Mouse (Mus musculus) frontal cortex, adult 2 months (tissue): ENCODE measurements around the gene Ate1. TPM values are rescaled to one million over a fixed set of nuclear protein-coding genes. Genes with fewer than 3 reads are reported as not detected.
"Not testable (repeated sequence)": the region's sequence is repeated elsewhere in the genome, so short reads cannot be mapped to it uniquely, and the experiment has no call there.

Experiments
- DNase-seq, 2 experiments: peaks; one replicate each; pipeline ENCODE4 v3.0.0; 2022; ENCODE audit warnings: low spot score in 1 of 2; ENCODE audit errors: extremely low spot score in 1 of 2
- polyA plus RNA-seq: library from polyadenylated mRNA; depleted of rRNA; stranded (reverse); fragments of >200 nt; gene quantifications from 2 replicates; pipeline ENCODE4 v1.2.3, GENCODE M21; 2012; rRNA removed

The Ate1 gene
- 26.0 and 30.8 TPM in 2 replicates for polyA plus RNA-seq

- peak in 1 of 2 experiments; percentile 23 for DNase-seq
Measured at GRCm38 (mm10) chr7:130520049-130520425, at the start of gene Ate1. Ate1 (minus strand) TSS chr7:130520369.

- DNase-seq, result no peak
Measured at GRCm38 (mm10) chr7:130568783-130569436, 48.7 kb upstream of the Ate1 start.

GRCm38 (mm10) chr7:130564596-130564995, 44.4 kb upstream of the Ate1 start:
- peak in 1 of 2 experiments; percentile 17 for DNase-seq

GRCm38 (mm10) chr7:130563880-130564279, 43.7 kb upstream of the Ate1 start:
- no peak for DNase-seq

- DNase-seq, result no peak
Measured at GRCm38 (mm10) chr7:130563276-130563675, 43.1 kb upstream of the Ate1 start.

- no peak for DNase-seq
Measured at GRCm38 (mm10) chr7:130560933-130561332, 40.8 kb upstream of the Ate1 start.

- DNase-seq, result no peak
Measured at GRCm38 (mm10) chr7:130558592-130558991, 38.4 kb upstream of the Ate1 start.

- no peak for DNase-seq
Measured at GRCm38 (mm10) chr7:130555597-130555996, 35.4 kb upstream of the Ate1 start.

GRCm38 (mm10) chr7:130553321-130553720, 33.2 kb upstream of the Ate1 start:
- no peak for DNase-seq

GRCm38 (mm10) chr7:130552780-130553179, 32.6 kb upstream of the Ate1 start:
- DNase-seq, result no peak

GRCm38 (mm10) chr7:130547635-130548175, 27.5 kb upstream of the Ate1 start:
- DNase-seq, result no peak

GRCm38 (mm10) chr7:130546791-130547484, 26.8 kb upstream of the Ate1 start:
- peak; percentile 77 to 93 for DNase-seq

GRCm38 (mm10) chr7:130546421-130546790, 26.2 kb upstream of the Ate1 start:
- DNase-seq, result no peak

- no peak for DNase-seq
Measured at GRCm38 (mm10) chr7:130545893-130546292, 25.7 kb upstream of the Ate1 start.

- no peak for DNase-seq
Measured at GRCm38 (mm10) chr7:130545401-130545800, 25.2 kb upstream of the Ate1 start.

GRCm38 (mm10) chr7:130543181-130543580, 23.0 kb upstream of the Ate1 start:
- DNase-seq, result no peak

GRCm38 (mm10) chr7:130540176-130540575, 20.0 kb upstream of the Ate1 start:
- no peak for DNase-seq

- no peak for DNase-seq
Measured at GRCm38 (mm10) chr7:130537068-130537467, 16.9 kb upstream of the Ate1 start.

GRCm38 (mm10) chr7:130535174-130535573, 15.0 kb upstream of the Ate1 start:
- DNase-seq, result no peak

- DNase-seq, result peak; percentile 46 to 96
Measured at GRCm38 (mm10) chr7:130533316-130534260, 13.4 kb upstream of the Ate1 start.

GRCm38 (mm10) chr7:130531138-130531537, 11.0 kb upstream of the Ate1 start:
- not testable (repeated sequence) for DNase-seq
